Mouse (Mus musculus) lung, postnatal 0 days (tissue): ENCODE measurements around the gene Cttn. TPM values are rescaled to one million over a fixed set of nuclear protein-coding genes. Genes with fewer than 3 reads are reported as not detected.

Source experiments
- ATAC-seq: fragments of 200-750 bp; cut with Nextera tagmentation; 2 replicates; pipeline ENCODE4 v1.8.0; 2017; ENCODE audit warnings: moderate library complexity
- DNase-seq: peaks from one replicate; pipeline ENCODE4 v3.0.0-alpha.2; 2016; ENCODE audit warnings: low spot score
- H3K27ac ChIP-seq: fragments of 300-500 bp; sonication (generic); 2 replicates; pipeline ENCODE4 v1.5.1; 2014; ENCODE audit warnings: antibody characterized with exemption, mild to moderate bottlenecking, low read length, mixed read lengths
- H3K27me3 ChIP-seq: fragments of 300-500 bp; sonication (generic); replicated peaks from 2 replicates; pipeline ENCODE4 v1.6.1; 2014; ENCODE audit warnings: low read length, mixed read lengths; ENCODE audit not compliant: insufficient read depth
- H3K36me3 ChIP-seq: fragments of 300-500 bp; sonication (generic); 2 replicates; pipeline ENCODE4 v1.6.1; 2014; ENCODE audit warnings: low read length, mixed read lengths; ENCODE audit not compliant: insufficient read depth
- H3K4me1 ChIP-seq: fragments of 300-500 bp; sonication (generic); 2 replicates; pipeline ENCODE4 v1.6.1; 2014; ENCODE audit warnings: antibody characterized with exemption, low read depth, low read length, mixed read lengths; ENCODE audit not compliant: insufficient read depth
- H3K4me2 ChIP-seq: fragments of 300-500 bp; sonication (generic); replicated peaks from 2 replicates; pipeline ENCODE4 v1.6.1; 2014; ENCODE audit warnings: low read depth, mild to moderate bottlenecking, low read length, moderate library complexity, mixed read lengths
- H3K4me3 ChIP-seq: fragments of 300-500 bp; sonication (generic); 2 replicates; pipeline ENCODE4 v1.5.1; 2014; ENCODE audit warnings: low read depth, low read length
- H3K9ac ChIP-seq: fragments of 300-500 bp; sonication (generic); replicated peaks from 2 replicates; pipeline ENCODE4 v1.6.1; 2014; ENCODE audit warnings: low read depth, mild to moderate bottlenecking
- H3K9me3 ChIP-seq: fragments of 300-500 bp; sonication (generic); 2 replicates; pipeline ENCODE4 v1.6.1; 2016; ENCODE audit warnings: low read length, mixed read lengths
- CTCF ChIP-seq: IDR thresholded peaks from 2 replicates; pipeline ENCODE4 v1.5.1; 2016; ENCODE audit warnings: antibody characterized with exemption, mild to moderate bottlenecking
- EP300 ChIP-seq: IDR thresholded peaks from 2 replicates; pipeline ENCODE4 v1.6.1; 2016; ENCODE audit warnings: antibody characterized with exemption, mild to moderate bottlenecking, control low read depth
- WGBS: fragments of 180-500 bp; shearing (Covaris S2); extraction: QIAGEN DNeasy Blood & Tissue Kit; methylation state at CpG from one replicate; pipeline ENCODE4 v1.1.7; 2014; 5-methylcytosine and 5-hydroxymethylcytosine counted together
- polyA plus RNA-seq: library from polyadenylated mRNA; unstranded; fragments of >200 nt; fragmentation: Nextera tagmentation; extraction: Ambion mirVana; gene quantifications from 2 replicates; pipeline ENCODE4 v1.2.1, GENCODE M21; 2015

Gene Cttn
- polyA plus RNA-seq, 1 experiment from 2014 or later, result 128 TPM

GRCm38 (mm10) chr7:144471103-144471502 lies 294 bp upstream of the Cttn start:
- peak overlapping the region; percentile 86 for H3K4me3 ChIP-seq
- H3K27me3 ChIP-seq, result no peaks in the 10 kb centered on the region
- H3K27ac ChIP-seq, result peak overlapping the region; percentile 95; the same call in 1 of the 2 replicates
- H3K36me3 ChIP-seq, result no peaks in the 10 kb centered on the region
- TF ChIP-seq EP300 (no peak), CTCF (no peak)
- 74% methylated on average over 2 of the region's 2 CpGs for WGBS
- DNase-seq (no peak), ATAC-seq (no peak)
- no peaks in the 10 kb centered on the region for H3K9me3 ChIP-seq
- H3K4me1 ChIP-seq, result peaks cover 14% of the 10 kb centered on the region
- H3K9ac ChIP-seq, result peak overlapping the region; percentile 92; the same call in 1 of the 2 replicates
- peak overlapping the region; percentile 87 for H3K4me2 ChIP-seq

GRCm38 (mm10) chr7:144469908-144470544 lies 783 bp downstream of the Cttn start:
- TF ChIP-seq CTCF (no peak), EP300 (no peak)
- peak; percentile 40 for ATAC-seq
- Histone ChIP-seq H3K27me3 (no peaks in the 10 kb centered on the region), H3K27ac (peak overlapping the region; percentile 95), H3K4me2 (peak overlapping the region; percentile 87), H3K9me3 (no peaks in the 10 kb centered on the region), H3K9ac (peak overlapping the region; percentile 92), H3K36me3 (0 out of 2 replicates have a peak, but pooled peaks cover 8% of the 10 kb centered on the region), H3K4me3 (peak overlapping the region; percentile 86), H3K4me1 (peaks cover 14% of the 10 kb centered on the region)
- 3% methylated on average over 31 of the region's 31 CpGs for WGBS
- peak; percentile 64 for DNase-seq

GRCm38 (mm10) chr7:144469181-144469641 lies 1.6 kb downstream of the Cttn start:
- ATAC-seq (peak; percentile 70), DNase-seq (peak; percentile 79)

GRCm38 (mm10) chr7:144468741-144469140 lies 2.1 kb downstream of the Cttn start:
- H3K4me3 ChIP-seq, result no peak overlapping the region
- H3K9me3 ChIP-seq, result no peaks in the 10 kb centered on the region
- 77% methylated on average over 5 of the region's 5 CpGs for WGBS
- no peak overlapping the region for H3K9ac ChIP-seq
- H3K4me1 ChIP-seq, result peaks cover 14% of the 10 kb centered on the region
- H3K4me2 ChIP-seq, result peak overlapping the region; percentile 87
- DNase-seq, result no peak
- no peaks in the 10 kb centered on the region for H3K27me3 ChIP-seq
- peak overlapping the region; percentile 95 for H3K27ac ChIP-seq
- TF ChIP-seq CTCF (no peak), EP300 (no peak)
- peaks cover 15% of the 10 kb centered on the region; the same call in 1 of the 2 replicates for H3K36me3 ChIP-seq
- ATAC-seq, result no peak

More at GRCm38 (mm10) chr7:144469181-144469641, 1.6 kb downstream of the Cttn start:
- peaks cover 12% of the 10 kb centered on the region; the same call in 1 of the 2 replicates for H3K36me3 ChIP-seq
- H3K27me3 ChIP-seq, result no peaks in the 10 kb centered on the region
- no peak for TF ChIP-seq EP300
- peak; percentile 45 for TF ChIP-seq CTCF
- peaks cover 14% of the 10 kb centered on the region for H3K4me1 ChIP-seq
- peak overlapping the region; percentile 87 for H3K4me2 ChIP-seq
- peak overlapping the region; percentile 86 for H3K4me3 ChIP-seq
- WGBS, result 17% methylated on average over 4 of the region's 4 CpGs
- peak overlapping the region; percentile 95 for H3K27ac ChIP-seq
- peak overlapping the region; percentile 92; the same call in 1 of the 2 replicates for H3K9ac ChIP-seq
- H3K9me3 ChIP-seq, result no peaks in the 10 kb centered on the region

GRCm38 (mm10) chr7:144462577-144462976 lies 8.2 kb downstream of the Cttn start:
- Histone ChIP-seq H3K9me3 (no peaks in the 10 kb centered on the region), H3K9ac (no peak overlapping the region), H3K4me2 (no peak overlapping the region), H3K4me1 (no peaks in the 10 kb centered on the region; the same call in 1 of the 2 replicates), H3K4me3 (no peak overlapping the region), H3K36me3 (peaks cover 63% of the 10 kb centered on the region), H3K27ac (no peak overlapping the region), H3K27me3 (no peaks in the 10 kb centered on the region)
- WGBS, result 77% methylated on average over 7 of the region's 7 CpGs
- DNase-seq, result no peak
- TF ChIP-seq EP300 (no peak), CTCF (no peak)
- ATAC-seq, result no peak

- Histone ChIP-seq H3K4me2 (no peak overlapping the region), H3K9ac (no peak overlapping the region), H3K4me3 (no peak overlapping the region), H3K9me3 (no peaks in the 10 kb centered on the region), H3K4me1 (no peaks in the 10 kb centered on the region), H3K36me3 (peaks cover 73% of the 10 kb centered on the region), H3K27me3 (no peaks in the 10 kb centered on the region), H3K27ac (no peak overlapping the region)
- WGBS, result 86% methylated on average over 6 of the region's 6 CpGs
- no peak for ATAC-seq
- no peak for DNase-seq
- no peak for TF ChIP-seq CTCF
Observed at GRCm38 (mm10) chr7:144461246-144461902, 9.4 kb downstream of the Cttn start.
